Mouse (Mus musculus): ENCODE results near the gene Lhx5.

The Lhx5 gene

DNA sequence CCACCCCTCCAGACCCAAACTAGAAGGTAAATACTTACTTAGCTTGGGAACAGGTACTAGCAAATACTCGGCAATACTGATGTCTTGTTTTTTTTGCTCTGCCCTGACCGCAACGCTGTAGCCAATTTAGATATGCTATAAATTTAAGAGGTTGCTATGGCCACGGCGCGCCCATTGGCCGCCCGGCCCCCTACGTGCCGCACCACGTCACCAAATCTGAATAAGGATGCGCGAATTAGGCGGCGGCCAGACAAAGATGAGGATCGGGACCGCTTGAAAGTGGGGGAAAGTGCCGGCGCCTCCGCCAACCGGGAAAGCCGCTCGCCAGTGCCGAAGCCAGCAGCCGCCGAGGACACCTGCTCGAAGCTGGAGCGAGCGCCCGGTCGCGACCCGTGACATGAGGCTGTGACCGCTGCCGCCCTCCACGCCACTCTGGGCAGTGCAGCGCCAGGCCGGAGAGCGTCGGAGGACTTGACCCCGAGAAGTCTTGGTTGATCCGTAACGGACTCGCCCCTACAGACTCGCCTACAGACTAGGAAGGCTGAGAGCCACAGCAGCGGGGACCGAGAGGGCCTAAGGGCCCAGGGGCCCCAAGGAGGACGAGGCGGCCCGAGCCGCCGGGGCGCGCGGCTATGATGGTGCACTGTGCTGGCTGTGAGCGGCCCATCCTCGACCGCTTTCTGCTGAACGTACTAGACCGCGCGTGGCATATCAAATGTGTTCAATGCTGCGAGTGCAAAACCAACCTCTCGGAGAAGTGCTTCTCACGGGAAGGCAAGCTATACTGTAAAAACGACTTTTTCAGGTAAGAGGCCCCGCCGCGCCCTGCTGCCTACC is at the start of gene Lhx5:
Lhx5 (plus strand) TSS at position 51 of the 837 bp plus-strand sequence.
- DNase-seq (ENCODE audit: low read depth, low spot score): peak; percentile 61

DNA sequence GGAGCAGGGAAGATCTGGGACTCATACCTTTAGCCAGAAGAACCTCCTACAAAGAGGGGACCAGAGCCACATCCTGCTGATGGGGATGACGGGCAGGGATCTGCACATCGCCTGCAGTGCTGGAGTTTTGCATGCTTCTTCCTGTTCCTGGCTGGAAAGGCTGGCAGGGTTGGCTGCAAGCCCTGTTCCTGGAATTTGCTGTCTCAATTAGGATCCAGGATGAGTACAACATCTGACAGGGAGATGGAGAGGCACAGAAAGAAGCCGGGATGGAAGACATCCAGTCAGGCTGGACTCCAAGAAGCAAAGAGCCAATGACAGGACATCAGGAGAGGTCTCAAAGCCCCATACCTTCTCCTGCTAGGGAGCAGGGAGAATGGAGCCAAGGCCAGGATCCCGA is 45.1 kb upstream of the Lhx5 start:
- no peak for DNase-seq (ENCODE audit: low read depth, low spot score)

DNA sequence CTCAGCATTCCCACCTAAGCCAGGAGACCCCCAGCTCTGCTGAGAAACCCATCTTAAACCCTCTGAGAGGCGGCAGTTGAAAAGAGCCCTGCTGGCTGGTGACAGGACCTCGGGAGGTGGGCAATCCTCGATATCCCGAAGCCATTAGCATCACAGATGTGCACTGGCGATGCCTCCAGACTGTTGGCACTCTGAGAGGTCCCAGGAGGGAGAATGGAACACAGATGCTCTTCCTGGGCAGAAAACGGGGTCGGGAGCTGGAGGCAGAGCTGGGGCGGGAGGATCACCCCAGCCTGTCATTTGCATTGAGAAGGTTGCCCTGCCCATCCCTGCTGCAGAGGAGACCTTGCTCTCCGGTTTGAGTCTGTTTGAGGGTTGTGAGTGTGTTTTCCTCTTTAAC is 42.7 kb upstream of the Lhx5 start:
- DNase-seq (ENCODE audit: low read depth, low spot score): no peak

DNA sequence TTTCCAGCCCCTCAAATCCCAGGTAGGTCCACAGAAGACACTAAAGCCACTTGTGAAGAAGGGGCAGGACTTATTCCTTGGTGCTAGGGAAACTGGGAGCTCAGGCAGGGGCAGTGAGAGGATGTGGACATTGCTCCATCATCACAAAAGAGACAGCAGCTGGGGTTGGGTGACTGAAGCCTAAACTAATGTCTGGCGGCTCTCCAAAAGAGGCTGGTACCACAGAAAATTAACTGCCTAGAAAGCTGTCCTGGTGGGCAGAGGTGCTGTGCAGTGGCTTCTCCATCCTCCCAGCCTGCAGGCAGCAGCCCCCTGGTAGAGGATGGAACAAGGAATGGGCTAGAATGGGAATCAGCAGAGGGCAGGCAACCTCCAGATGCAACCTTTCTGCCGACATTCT is 41.5 kb upstream of the Lhx5 start:
- no peak for DNase-seq (ENCODE audit: low read depth, low spot score)

DNA sequence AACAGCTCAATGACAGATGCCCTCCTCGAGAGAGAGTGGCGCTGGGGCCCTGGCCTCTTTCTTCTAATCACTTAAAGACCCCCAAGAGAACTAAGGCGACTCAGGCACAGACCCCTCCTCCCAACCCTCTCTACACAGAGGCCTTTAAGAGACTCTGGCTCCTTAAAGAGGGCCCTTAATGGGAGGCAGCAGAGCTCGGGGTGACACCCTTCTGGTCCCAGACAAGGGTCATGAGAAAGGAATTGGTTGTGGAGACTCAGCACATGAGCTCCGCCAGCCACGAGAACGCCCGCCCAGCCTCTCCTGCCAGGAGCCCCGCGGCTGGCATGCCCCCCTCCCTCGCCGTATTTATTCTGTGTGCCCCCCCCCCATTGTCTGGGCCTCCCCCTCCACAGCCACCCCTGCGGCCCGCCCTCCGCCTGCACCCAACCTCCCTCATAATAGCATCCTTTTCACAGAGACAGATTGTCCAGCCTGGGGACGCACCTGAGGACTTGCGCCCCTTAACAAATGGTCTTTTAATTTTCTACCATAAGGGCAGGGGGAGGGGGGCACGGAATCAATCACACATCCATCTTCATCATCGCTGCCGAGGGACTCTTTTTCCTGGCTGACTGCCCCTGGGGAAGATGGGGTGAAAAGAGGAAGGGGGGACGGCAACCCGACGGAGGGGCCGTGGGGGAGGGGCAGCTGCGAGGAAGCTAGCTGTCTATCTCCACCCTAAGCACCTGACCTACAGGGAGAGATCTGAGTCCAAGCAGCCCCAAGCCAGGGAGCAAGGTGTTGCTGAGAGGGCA is 37.4 kb upstream of the Lhx5 start:
- no peak for DNase-seq (ENCODE audit: low read depth, low spot score)

DNA sequence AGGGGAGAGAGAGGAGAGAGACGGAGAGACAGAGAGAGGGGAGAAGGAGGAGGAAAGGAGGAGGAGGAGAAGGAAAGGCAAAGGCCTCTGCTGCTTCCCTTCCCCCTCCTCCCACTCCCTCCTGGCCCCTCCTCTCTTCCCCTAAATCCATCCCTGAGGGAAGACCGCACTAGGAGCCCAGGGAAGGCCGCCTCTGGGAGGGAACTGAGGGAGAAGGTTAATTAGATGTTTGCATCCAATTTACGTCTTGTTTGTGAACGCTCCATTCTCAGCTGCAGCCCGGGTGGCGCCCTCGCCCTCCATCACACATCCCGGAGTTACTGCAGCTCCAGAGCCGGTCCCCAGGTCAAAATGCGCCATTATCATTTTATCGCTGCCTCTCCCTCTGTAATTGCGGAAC is 33.5 kb upstream of the Lhx5 start:
- DNase-seq (ENCODE audit: low read depth, low spot score): peak; percentile 11

DNA sequence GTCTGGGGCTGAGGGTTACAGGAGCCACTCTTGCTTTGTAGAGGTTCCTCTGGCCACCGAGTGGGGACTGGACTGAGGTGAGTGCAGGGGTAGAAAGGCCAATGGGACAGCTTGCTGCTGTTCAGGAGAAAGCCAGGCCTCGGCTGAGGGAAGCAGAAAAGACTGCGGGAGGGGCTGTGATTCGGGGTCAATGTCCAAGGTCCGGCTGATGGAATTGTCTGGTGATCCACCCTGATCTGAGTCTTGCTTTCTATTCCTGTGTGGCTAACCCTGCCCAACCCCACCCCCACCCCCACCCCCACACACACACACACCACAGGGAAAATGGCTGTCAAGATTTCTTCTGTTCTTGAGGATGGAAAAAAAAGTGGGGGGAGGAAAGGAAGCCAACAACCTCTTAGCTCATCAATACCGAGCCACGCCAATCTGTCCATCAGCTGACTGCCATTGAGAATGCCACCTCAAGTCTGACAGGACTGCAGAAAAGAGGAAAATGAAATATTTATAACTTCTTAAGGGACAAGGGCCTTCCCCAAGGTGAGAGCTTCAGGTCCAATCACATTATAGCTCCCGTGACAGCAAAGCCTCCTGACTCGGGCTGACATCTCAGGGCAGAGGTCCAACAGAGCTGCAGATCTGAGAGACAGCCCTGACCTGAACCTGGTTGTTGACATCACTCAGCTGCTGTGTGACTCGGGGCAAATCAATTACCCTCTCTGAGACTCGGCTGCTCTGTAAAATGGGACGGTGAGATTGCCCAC is 26.5 kb upstream of the Lhx5 start:
- no peak for DNase-seq (ENCODE audit: low read depth, low spot score)

DNA sequence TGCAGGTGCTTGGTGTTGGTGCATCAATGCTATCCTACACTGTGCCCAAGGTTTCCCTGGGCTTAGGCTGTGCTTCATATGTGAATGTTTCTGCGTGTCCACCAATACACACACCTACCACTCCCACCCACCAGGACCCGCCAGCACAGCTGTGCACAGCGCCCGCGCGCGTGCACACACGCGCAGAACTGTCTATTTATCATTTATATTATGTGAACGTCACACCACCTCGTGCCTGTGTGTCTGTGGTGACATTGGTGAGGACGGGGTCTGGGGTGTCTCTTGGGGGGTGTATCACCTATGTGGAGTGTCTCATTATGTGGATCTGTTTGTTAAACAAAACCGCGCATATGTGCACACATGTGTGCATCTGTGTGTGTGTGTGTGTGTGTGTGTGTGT is 22.6 kb upstream of the Lhx5 start:
- peak; percentile 23 for DNase-seq (ENCODE audit: low read depth, low spot score)

DNA sequence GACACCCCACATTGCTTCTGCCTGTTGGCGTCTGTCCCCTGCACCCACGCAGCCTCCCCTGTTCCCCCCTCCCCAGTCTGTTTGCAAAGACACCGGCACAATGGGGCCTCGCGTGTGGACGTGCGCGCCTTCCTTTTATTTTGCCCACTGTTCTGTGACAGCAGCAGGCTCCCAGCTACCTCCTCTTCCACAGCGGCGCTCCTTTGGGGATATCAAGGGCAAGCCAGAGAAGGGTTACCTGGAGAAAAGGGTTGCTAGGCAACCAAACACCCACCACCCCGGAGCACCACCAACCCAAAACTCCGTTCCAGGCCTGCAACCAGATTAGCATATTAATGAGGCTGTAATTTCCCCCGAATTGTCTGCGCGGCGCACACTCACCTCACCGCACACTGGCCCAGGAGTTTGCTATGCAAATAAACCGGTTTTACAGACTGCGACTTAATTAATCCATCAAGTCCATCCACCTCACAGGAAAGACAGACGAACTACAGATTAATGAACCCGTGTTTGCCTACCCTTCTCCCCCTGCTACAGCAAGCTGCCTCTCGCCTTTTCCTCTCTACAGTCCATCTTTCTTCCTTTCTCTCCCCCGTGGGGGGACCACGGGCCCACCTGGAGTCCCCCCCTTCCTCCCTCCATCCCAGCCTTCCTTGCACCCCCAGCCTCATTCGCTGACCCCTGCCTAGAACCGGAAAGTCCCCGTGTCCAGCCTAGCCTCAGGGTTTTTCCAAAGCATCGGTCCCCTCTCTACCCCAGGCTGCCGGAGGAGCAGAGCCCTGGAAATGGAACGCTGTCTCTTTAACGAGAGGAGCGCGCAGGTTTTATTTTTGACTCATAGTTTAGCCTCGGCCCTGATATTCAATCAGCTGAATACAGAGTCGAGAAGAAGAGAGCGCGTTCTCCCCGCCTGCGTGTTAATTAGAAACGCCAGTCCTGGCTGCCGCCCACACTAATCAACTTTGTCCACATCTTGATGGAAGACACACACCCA is 21.8 kb upstream of the Lhx5 start:
- peak; percentile 50 for DNase-seq (ENCODE audit: low read depth, low spot score)

DNA sequence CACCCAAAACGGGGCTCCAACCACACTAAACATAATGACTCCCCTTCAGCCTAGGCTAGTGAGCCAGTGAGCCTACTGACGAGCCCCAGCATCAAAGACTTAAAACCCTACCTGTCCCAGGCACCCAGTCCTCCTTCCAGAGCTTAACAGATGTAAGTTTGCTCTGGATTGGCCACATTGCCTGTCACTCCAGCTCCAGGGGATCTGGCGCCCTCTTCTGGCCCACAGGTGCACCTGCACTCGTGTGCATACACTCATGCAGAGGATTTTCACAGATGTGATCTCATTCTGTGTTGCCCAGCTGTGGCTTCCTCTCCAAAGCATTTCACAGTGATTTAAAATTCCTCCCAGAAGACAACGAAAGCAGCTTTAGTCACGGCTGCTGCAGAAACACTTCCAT is 18.1 kb upstream of the Lhx5 start:
- DNase-seq (ENCODE audit: low read depth, low spot score): peak; percentile 69

DNA sequence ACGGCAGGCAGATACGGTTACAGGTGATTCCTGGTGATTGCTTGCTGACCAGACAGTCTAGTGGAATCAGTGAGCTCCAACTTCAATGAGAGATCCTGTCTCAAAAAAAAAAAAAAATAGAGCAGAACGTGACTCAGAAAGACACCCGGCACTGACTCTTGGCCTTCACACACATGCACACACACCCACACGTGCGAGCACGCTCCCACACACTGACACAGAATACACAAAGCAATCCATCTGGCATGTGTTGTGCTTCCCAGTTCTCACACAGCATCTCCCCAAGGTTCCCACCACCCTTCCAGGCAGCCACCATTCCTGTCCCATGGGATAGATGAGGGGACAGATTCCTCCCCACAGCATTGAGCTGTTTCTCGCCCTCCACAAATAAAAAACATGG is 11.4 kb upstream of the Lhx5 start:
- DNase-seq (ENCODE audit: low read depth, low spot score): no peak

DNA sequence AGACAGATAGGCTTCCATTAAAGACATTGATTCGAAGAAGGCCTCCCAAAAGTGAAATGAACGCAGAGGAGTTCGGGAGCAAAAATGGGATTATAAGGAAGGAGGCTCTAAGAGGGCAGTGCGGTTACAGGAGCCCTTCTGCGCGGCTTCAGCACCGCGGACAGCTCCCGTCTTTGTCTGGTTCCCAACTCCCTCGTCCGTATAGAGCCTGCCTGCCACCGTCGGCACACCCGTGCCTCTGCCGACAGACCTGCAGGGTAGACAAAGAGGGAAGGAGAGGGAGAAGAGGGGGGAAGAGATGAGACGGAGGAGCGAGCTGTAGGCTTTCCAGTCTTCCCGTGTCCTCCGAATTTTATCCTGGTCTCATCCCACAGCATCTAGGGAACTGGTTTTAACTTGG is 7.5 kb upstream of the Lhx5 start:
- DNase-seq (ENCODE audit: low read depth, low spot score): peak; percentile 93

DNA sequence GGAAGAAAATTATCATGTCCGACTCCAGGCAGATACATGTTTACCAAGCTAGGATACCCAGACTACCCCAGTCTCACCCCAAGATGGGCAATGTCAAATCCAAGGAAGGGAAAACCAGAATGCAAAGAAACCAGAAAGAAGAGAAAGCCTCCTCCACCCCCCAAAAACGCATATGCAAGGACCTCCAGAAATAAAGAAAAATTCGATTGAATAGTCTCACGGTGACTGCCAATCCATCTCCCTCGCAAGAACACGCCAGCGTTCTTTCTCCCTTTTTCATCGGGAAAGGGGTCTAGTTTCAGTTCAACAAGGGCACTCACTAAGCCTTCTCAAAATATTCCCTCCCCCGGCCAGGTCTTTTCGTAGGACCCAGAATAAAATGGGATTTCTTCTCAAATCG is 6.8 kb upstream of the Lhx5 start:
- no peak for DNase-seq (ENCODE audit: low read depth, low spot score)

DNA sequence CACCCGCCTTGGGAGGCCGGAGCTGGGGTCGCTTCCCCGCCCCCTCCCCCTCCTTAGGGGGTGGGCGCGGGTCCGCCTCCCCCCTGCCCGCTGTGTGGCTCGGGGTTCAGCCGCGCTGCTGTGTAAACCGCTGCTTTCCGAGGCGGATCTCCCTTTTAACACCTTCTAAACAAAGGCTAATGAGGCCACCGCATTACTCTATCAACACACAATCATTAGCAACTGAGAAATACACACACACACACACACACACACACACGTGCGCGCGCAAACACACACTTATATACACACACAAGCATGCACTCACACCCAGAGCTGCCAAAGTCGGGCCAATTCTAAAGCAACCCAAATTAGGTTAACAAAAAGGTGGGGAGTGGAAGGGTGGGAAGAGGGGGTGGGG is 5.8 kb upstream of the Lhx5 start:
- DNase-seq (ENCODE audit: low read depth, low spot score): peak; percentile 32

DNA sequence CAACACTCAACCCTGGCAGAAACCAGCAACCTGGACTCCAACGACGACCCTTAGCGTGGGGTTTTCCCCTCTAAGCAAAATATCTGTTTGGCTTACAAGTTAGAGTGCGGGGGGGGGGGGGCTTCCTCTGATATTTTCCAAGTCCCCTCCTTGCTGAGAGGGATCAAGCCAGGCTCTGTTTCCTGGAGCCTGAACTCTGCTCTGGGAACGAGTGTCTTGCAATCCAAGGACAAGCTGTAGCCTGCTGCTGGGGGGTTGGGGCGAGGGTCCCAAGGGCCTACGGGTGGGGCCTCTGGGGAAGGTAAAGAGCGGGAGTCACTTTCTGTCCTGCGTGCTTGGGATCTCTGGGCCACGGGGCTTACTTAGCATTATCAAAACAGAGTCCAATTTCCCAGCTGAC is 4.9 kb upstream of the Lhx5 start:
- no peak for DNase-seq (ENCODE audit: low read depth, low spot score)

DNA sequence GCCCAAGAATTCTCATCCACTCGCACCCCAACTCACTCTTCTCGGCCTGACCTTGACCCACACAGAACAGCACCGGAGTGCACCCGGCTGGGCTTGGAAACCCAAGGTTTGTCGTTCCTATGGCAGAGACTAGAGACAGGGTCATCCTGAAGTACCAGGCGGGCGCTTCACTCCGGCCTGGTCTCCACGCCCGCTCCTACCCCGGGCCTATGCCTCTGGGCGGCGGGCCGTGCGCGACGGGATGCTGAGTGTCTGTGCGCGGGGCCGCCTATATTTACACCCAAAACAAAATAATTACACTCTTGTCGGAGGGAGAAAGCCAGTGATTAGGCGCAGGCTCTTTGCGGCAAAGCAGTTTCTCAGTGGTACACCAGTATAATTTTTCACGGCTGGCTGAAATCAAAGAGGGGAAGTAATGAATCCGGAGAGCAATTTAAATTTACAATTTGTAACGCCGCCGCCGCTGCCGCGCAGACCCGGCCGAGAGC is 4.0 kb upstream of the Lhx5 start:
- no peak for DNase-seq (ENCODE audit: low read depth, low spot score)

DNA sequence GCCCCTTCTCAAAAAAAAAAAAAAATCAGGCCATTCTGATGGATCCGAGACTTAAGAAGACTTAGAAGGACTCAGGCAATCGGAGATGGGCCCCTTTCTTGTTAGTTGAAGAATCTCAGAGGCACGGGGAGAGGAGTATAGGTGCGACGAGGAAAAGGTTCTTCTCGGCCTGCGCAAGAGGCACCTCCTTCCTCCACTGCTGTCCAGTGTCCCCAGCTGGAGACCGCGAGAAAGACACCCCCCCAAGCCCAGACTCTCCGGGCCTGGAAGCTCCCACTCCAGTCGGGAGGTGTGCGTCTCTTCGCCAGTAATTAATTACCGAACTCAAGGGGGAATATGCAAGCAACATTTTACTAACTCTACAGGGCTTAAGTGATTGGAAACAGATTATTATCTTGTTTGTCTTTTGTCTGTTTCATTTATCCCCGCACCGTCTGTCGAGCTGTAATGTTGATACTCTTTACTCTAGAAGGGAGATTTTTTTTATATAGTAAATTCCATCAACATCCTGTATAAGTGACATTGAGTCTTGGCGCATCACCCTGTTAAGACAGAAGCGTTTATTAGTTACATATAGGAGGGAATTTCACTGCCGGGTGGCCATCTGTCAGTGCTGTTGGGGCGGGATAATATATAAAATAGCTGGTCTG is 3.2 kb upstream of the Lhx5 start:
- peak; percentile 29 for DNase-seq (ENCODE audit: low read depth, low spot score)

DNA sequence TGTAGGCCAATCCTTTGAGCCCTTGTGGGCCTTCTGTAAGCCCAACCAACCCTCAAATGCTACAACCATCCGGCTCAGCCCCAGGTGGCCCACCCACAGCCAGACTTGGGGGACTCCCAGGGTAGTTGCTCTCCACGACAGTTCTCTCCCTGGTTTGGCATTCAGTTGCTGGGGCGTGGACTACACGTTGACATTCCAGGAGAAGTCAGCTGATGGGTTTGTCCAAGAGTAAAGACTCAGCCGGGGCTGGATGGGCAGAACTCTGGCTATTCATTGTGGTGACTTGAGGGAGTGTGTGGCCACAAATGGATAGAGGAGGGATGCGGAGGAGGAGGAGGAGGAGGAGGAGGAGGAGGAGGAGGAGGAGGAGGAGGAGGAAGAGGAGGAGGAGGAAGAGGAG is 2.5 kb upstream of the Lhx5 start:
- peak; percentile 85 for DNase-seq (ENCODE audit: low read depth, low spot score)

DNA sequence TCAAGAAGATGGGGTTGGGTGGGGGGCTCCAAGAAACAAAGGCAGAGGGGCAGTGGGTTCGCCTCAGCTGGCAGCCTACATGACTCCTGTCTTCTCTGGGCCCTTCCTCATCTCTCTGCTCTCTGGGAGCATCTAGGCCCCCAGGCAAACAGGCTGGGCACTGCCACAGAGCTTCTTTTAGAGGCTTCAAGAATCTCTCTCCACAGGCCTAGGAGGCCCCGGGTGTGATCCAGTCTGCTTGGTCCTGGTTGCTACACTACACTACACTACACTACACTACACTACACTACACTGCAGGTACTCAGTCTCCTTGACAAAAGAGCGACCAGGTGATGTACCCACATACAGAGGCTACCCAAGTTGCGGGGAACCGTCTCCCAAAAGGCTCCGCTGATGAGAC is 1.8 kb upstream of the Lhx5 start:
- no peak for DNase-seq (ENCODE audit: low read depth, low spot score)

DNA sequence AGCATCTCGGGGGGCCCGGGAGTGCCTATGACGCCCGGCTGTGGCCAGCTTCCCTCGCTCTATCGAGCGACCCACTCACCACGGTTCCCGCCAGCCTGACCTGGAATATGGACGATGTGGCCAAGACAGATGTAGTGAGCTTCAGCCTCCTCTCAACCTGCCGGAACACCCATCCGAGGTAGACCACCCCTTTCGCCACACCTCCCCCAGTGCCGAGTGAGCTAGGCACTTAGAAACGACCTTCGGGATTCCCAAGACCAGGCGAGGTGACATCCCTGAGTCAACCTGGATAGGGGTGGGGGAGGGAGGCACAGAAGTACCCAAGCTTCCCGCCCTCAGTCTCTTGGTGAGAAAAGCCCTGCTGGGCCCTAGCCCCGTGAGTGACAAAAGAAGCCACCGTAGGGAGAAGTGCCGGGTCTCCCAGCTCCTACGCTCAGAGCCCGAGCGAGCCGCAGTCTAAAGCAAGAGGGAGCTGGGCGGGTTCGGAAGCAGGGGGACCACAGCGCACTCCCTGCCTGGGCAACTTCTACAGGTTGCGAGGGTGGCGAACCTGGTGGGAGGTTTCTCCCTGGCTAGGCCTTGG is 407 bp upstream of the Lhx5 start:
- peak; percentile 75 for DNase-seq (ENCODE audit: low read depth, low spot score)
